ENCODE assay signal across 16 mouse cellular contexts in the genomic region with DNA sequence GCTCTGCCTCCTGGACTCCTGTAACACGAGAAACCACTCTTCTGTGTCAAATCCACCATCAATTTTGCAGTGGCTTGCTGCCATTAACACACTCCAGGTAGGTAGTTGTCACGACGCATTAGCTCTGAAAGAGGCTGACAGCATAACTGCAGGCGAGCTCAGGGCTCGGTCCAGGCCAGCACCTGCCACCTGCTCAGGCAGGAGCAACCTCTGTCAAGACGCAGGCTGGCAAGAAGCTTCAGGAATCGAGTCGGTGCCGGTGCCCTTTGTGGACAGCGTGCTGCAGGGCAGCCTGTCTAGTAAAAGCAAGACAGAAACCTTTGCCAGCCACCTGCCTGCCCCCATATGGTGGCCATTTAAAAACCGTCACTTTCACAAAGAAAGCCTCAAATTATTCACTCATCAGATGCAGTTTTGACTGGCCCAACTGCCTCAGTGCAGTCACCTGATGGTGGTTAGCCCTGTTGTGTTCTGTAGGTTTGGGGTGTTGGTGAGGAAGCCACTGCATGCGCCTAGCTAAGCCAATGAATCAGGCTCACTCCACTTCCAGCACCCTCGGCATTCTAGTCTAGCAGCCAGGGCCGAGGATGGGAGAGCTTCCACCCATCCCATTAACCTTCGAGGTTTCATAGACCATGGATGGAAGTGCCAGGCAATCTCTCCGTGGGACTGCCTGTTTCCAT.
DNase-seq lines count a peak whose midpoint lies in the region; ATAC-seq and TF ChIP-seq lines count a peak whose summit lies in the region.
"Had no signal": no experiment of that assay in that cellular context is flagged by ENCODE, and none has a peak within 500 bp of the region (broad histone marks: within the 10 kb centered on the region; RNA-seq: fewer than 3 reads in every experiment).

No protein-coding gene starts in this region.

- TF ChIP-seq CTCF in liver, postnatal 0 days (IDR thresholded peaks at IDR 0.05; ENCODE audit: low read depth): no peak

- 0 out of 2 replicates have a peak, but pooled peaks cover 3% of the 10 kb centered on the region for H3K4me1 ChIP-seq in forebrain, embryonic 15.5 days
- H3K4me1 ChIP-seq in forebrain, embryonic 12.5 days: no peaks in the 10 kb centered on the region
- H3K4me1 ChIP-seq in midbrain, embryonic 14.5 days (ENCODE audit: control insufficient read depth, insufficient read depth, low read length): no peaks in the 10 kb centered on the region
- H3K4me1 ChIP-seq in midbrain, embryonic 10.5 days: no peaks in the 10 kb centered on the region
- H3K4me1 ChIP-seq in liver, postnatal 0 days (ENCODE audit: insufficient read depth): no peaks in the 10 kb centered on the region
- H3K4me1 ChIP-seq: liver, embryonic 12.5 days; midbrain, embryonic 12.5 days; neural tube, embryonic 12.5 days had no signal

- no peak overlapping the region for H3K9ac ChIP-seq in forebrain, embryonic 15.5 days (replicated peaks)
- H3K9ac ChIP-seq in forebrain, embryonic 12.5 days: no peak overlapping the region
- H3K9ac ChIP-seq in midbrain, embryonic 14.5 days (replicated peaks; ENCODE audit: low read length): no peak overlapping the region
- H3K9ac ChIP-seq in liver, postnatal 0 days (replicated peaks): no peak overlapping the region
- H3K9ac ChIP-seq: embryonic facial prominence, embryonic 12.5 days; liver, embryonic 12.5 days; midbrain, embryonic 12.5 days; neural tube, embryonic 12.5 days had no signal

- no peak overlapping the region for H3K4me3 ChIP-seq in forebrain, embryonic 15.5 days
- no peak overlapping the region for H3K4me3 ChIP-seq in forebrain, embryonic 12.5 days (replicated peaks)
- H3K4me3 ChIP-seq in midbrain, embryonic 14.5 days (replicated peaks; ENCODE audit: low read depth, low read length): no peak overlapping the region
- no peak overlapping the region for H3K4me3 ChIP-seq in midbrain, embryonic 10.5 days
- no peak overlapping the region for H3K4me3 ChIP-seq in liver, postnatal 0 days (ENCODE audit: low read depth, low read length)
- H3K4me3 ChIP-seq: embryonic facial prominence, embryonic 12.5 days; liver, embryonic 12.5 days; midbrain, embryonic 12.5 days; neural tube, embryonic 12.5 days had no signal

- H3K9me3 ChIP-seq in forebrain, embryonic 15.5 days: no peaks in the 10 kb centered on the region
- H3K9me3 ChIP-seq in forebrain, embryonic 12.5 days: no peaks in the 10 kb centered on the region
- no peaks in the 10 kb centered on the region for H3K9me3 ChIP-seq in midbrain, embryonic 14.5 days (ENCODE audit: control insufficient read depth, low read length)
- no peaks in the 10 kb centered on the region for H3K9me3 ChIP-seq in midbrain, embryonic 10.5 days (replicated peaks)
- no peaks in the 10 kb centered on the region for H3K9me3 ChIP-seq in liver, postnatal 0 days (ENCODE audit: low read length)
- H3K9me3 ChIP-seq: embryonic facial prominence, embryonic 12.5 days; liver, embryonic 12.5 days; midbrain, embryonic 12.5 days; neural tube, embryonic 12.5 days had no signal

- no peak for TF ChIP-seq EP300 in liver, postnatal 0 days (IDR thresholded peaks at IDR 0.05; ENCODE audit: low read depth)

- H3K4me2 ChIP-seq in forebrain, embryonic 15.5 days (replicated peaks): no peak overlapping the region
- no peak overlapping the region for H3K4me2 ChIP-seq in forebrain, embryonic 12.5 days
- no peak overlapping the region for H3K4me2 ChIP-seq in midbrain, embryonic 14.5 days (ENCODE audit: low read length)
- no peak overlapping the region for H3K4me2 ChIP-seq in liver, postnatal 0 days (ENCODE audit: low read depth, low read length)
- H3K4me2 ChIP-seq: embryonic facial prominence, embryonic 12.5 days; liver, embryonic 12.5 days; midbrain, embryonic 12.5 days; neural tube, embryonic 12.5 days had no signal

- WGBS in forebrain, embryonic 15.5 days: 67% methylated on average over 16 of the region's 16 CpGs
- 88% methylated on average over 16 of the region's 16 CpGs for WGBS in forebrain, embryonic 12.5 days
- WGBS in midbrain, embryonic 14.5 days: 88% methylated on average over 16 of the region's 16 CpGs
- 88% methylated on average over 16 of the region's 16 CpGs for WGBS in midbrain, embryonic 10.5 days
- 77% methylated on average over 16 of the region's 16 CpGs for WGBS in liver, postnatal 0 days (ENCODE audit: insufficient replicate concordance)

- no peak for DNase-seq in midbrain, embryonic 14.5 days
- no peak for DNase-seq in midbrain, embryonic 10.5 days (ENCODE audit: low spot score)
- DNase-seq in cerebellum, adult 9-11 months: peak; percentile 58
- peak; percentile 6 for DNase-seq in telencephalon, adult 2 months (ENCODE audit: low read depth, low spot score)
- no peak for DNase-seq in urinary bladder, postnatal 14 days (ENCODE audit: low spot score)
- DNase-seq in liver, postnatal 0 days: no peak
- DNase-seq: adrenal gland, adult 8-10 months; B cell, adult 2 months; lung, postnatal 14 days; thymus, postnatal 36 days had no signal

- no peaks in the 10 kb centered on the region for H3K27me3 ChIP-seq in forebrain, embryonic 15.5 days
- H3K27me3 ChIP-seq in forebrain, embryonic 12.5 days: no peaks in the 10 kb centered on the region
- H3K27me3 ChIP-seq in midbrain, embryonic 14.5 days (ENCODE audit: control insufficient read depth, insufficient read depth, low read length): no peaks in the 10 kb centered on the region
- H3K27me3 ChIP-seq in midbrain, embryonic 10.5 days (ENCODE audit: low read depth, poor library complexity, severe bottlenecking): no peaks in the 10 kb centered on the region
- no peaks in the 10 kb centered on the region for H3K27me3 ChIP-seq in liver, postnatal 0 days (ENCODE audit: insufficient read depth, low read length)
- H3K27me3 ChIP-seq: liver, embryonic 12.5 days; midbrain, embryonic 12.5 days; neural tube, embryonic 12.5 days had no signal

- H3K27ac ChIP-seq in forebrain, embryonic 15.5 days (replicated peaks): peak overlapping the region; percentile 62
- H3K27ac ChIP-seq in forebrain, embryonic 12.5 days: no peak overlapping the region
- H3K27ac ChIP-seq in midbrain, embryonic 14.5 days (replicated peaks; ENCODE audit: low read depth, low read length): no peak overlapping the region
- no peak overlapping the region for H3K27ac ChIP-seq in midbrain, embryonic 10.5 days (replicated peaks)
- no peak overlapping the region for H3K27ac ChIP-seq in liver, postnatal 0 days (ENCODE audit: low read depth)
- H3K27ac ChIP-seq: embryonic facial prominence, embryonic 12.5 days; liver, embryonic 12.5 days; midbrain, embryonic 12.5 days; neural tube, embryonic 12.5 days had no signal

- ATAC-seq in forebrain, embryonic 15.5 days (replicated peaks): peak; percentile 85
- no peak for ATAC-seq in forebrain, embryonic 12.5 days (ENCODE audit: low FRiP score)
- peak; percentile 24; the same call in 1 of the 2 replicates for ATAC-seq in midbrain, embryonic 14.5 days (ENCODE audit: low FRiP score, low TSS enrichment)
- no peak for ATAC-seq in liver, postnatal 0 days
- ATAC-seq: liver, embryonic 12.5 days had no signal

- H3K36me3 ChIP-seq in forebrain, embryonic 15.5 days: no peaks in the 10 kb centered on the region
- no peaks in the 10 kb centered on the region for H3K36me3 ChIP-seq in forebrain, embryonic 12.5 days (replicated peaks)
- H3K36me3 ChIP-seq in midbrain, embryonic 14.5 days (ENCODE audit: control insufficient read depth, insufficient read depth, low read length): no peaks in the 10 kb centered on the region
- H3K36me3 ChIP-seq in midbrain, embryonic 10.5 days: no peaks in the 10 kb centered on the region
- H3K36me3 ChIP-seq in liver, postnatal 0 days (replicated peaks; ENCODE audit: insufficient read depth, low read length): no peaks in the 10 kb centered on the region
- H3K36me3 ChIP-seq: embryonic facial prominence, embryonic 12.5 days; liver, embryonic 12.5 days; midbrain, embryonic 12.5 days; neural tube, embryonic 12.5 days had no signal

Comparison
In these comparisons a context has a peak if more than half of its experiments do, and no peak if none do; other contexts are left out.
1. ATAC-seq: peak in forebrain, embryonic 15.5 days (single experiment) and midbrain, embryonic 14.5 days (single experiment); none in forebrain, embryonic 12.5 days (single experiment) and liver, postnatal 0 days (single experiment).
2. DNase-seq: peak in cerebellum, adult 9-11 months (single experiment) and telencephalon, adult 2 months (single experiment); none in midbrain, embryonic 14.5 days (single experiment), midbrain, embryonic 10.5 days (single experiment), urinary bladder, postnatal 14 days (single experiment) and liver, postnatal 0 days (single experiment).